In genomic region chr2:83832903-83833302, GRCm38 (mm10) we compare ENCODE assay signal across 23 mouse cellular contexts. TPM values are rescaled to one million over a fixed set of nuclear protein-coding genes. Genes with fewer than 3 reads are reported as not detected.
DNase-seq lines count a peak whose midpoint lies in the region; TF ChIP-seq lines count a peak whose summit lies in the region.
"Had no signal": no experiment of that assay in that cellular context is flagged by ENCODE, and none has a peak within 500 bp of the region (broad histone marks: within the 10 kb centered on the region; RNA-seq: fewer than 3 reads in every experiment).

No protein-coding gene starts in this region.

- peaks cover 20% of the 10 kb centered on the region; the same call in 1 of the 2 replicates for H3K4me1 ChIP-seq in olfactory bulb, adult 2 months (ENCODE audit: control insufficient read depth, insufficient read depth, low read length)
- H3K4me1 ChIP-seq: embryonic facial prominence, embryonic 13.5 days had no signal

- 59% methylated on average over 4 of the region's 4 CpGs for WGBS in olfactory bulb, adult 2 months

- no peak overlapping the region for H3K27ac ChIP-seq in gastrocnemius, adult 2 months
- H3K27ac ChIP-seq in olfactory bulb, adult 2 months (ENCODE audit: insufficient read depth, low read depth, low read length), result peak overlapping the region; percentile 67; the same call in 1 of the 2 replicates
- H3K27ac ChIP-seq: embryonic facial prominence, embryonic 13.5 days; forebrain, embryonic 12.5 days; hindbrain, embryonic 14.5 days; neural tube, embryonic 15.5 days had no signal

- intact Hi-C loops in gastrocnemius, adult 2 months (cut with DNase I), result no loop called here
- intact Hi-C loops in heart, postnatal 36 days (cut with DNase I), result no loop called here
- intact Hi-C loops in heart, postnatal 25 days (cut with DNase I), result no loop called here

- TF ChIP-seq CTCF in gastrocnemius, adult 2 months (IDR thresholded peaks at IDR 0.05), result no peak
- TF ChIP-seq CTCF in olfactory bulb, adult 2 months (IDR thresholded peaks at IDR 0.05; ENCODE audit: insufficient read depth, low read depth, low read length), result no peak

- TF ChIP-seq POLR2A in olfactory bulb, adult 2 months (IDR thresholded peaks at IDR 0.05; ENCODE audit: insufficient read depth, low read depth, low read length), result no peak

- no peak overlapping the region for H3K4me3 ChIP-seq in gastrocnemius, adult 2 months
- H3K4me3 ChIP-seq in olfactory bulb, adult 2 months (ENCODE audit: insufficient read depth, low read depth, low read length), result no peak overlapping the region
- H3K4me3 ChIP-seq: embryonic facial prominence, embryonic 13.5 days; erythroblast, embryonic 14.5 days; forebrain, embryonic 12.5 days; neural tube, embryonic 15.5 days had no signal

- peak; percentile 33 for DNase-seq in gastrocnemius, adult 2 months
- no peak for DNase-seq in gastrocnemius, adult 8-10 months (ENCODE audit: low spot score in 2 of 2)
- peak; percentile 5 to 6 for DNase-seq in heart, postnatal 36 days
- DNase-seq in heart, postnatal 25 days (ENCODE audit: low spot score), result no peak
- peak; percentile 4 for DNase-seq in lung, postnatal 36 days
- DNase-seq in lung, postnatal 10 days, result no peak
- DNase-seq: adrenal gland, postnatal 14 days; B cell, adult 2 months; embryo, embryonic 11 days; heart, postnatal 4 days; kidney, adult 18-20 months; kidney, postnatal 4 days; right cerebral cortex, postnatal 25 days; spleen, adult 18-20 months had no signal

RNA-seq across cellular contexts. Expression of gene Fam171b, which starts 20.5 kb away (rescaled TPM):
- 1 to 10 TPM in 1 of 2 experiments, under 1 TPM in 1; 0.79 to 1.4 TPM for total RNA-seq in gastrocnemius, adult 2 months (2021)
- total RNA-seq in gastrocnemius, adult 8-10 months (2022), result 1 to 10 TPM in 2 of 4 experiments, under 1 TPM in 2; 0.56 to 1.5 (median 0.97) TPM
- under 1 TPM; 0.92 to 1.00 TPM for total RNA-seq in heart, postnatal 36 days (2021)
- 1 to 10 TPM in 1 of 2 experiments, under 1 TPM in 1; 0.81 to 1.4 TPM for total RNA-seq in heart, postnatal 25 days (2021)
- 72.0 and 217 TPM in 2 replicates for polyA plus RNA-seq in olfactory bulb, adult 2 months (2012; ENCODE audit: insufficient read depth, insufficient read length, low replicate concordance, missing spikeins)
- total RNA-seq: granulocyte monocyte progenitor cell, adult 5-6 weeks; megakaryocyte progenitor cell, adult 5-6 weeks; MEL had no signal
- polyA plus RNA-seq: erythroblast, embryonic 14.5 days had no signal

Comparison
In these comparisons a context has a peak if more than half of its experiments do, and no peak if none do; other contexts are left out.
1. DNase-seq: peak in gastrocnemius, adult 2 months (single experiment), heart, postnatal 36 days (2 of 2) and lung, postnatal 36 days (single experiment); none in gastrocnemius, adult 8-10 months (0 of 2), heart, postnatal 25 days (single experiment) and lung, postnatal 10 days (single experiment).